Mouse (Mus musculus) heart, postnatal 0 days (tissue): Measurements from ENCODE around the gene Slc11a2. TPM values are rescaled to one million over a fixed set of nuclear protein-coding genes. Genes with fewer than 3 reads are reported as not detected.

Experiments used
- ATAC-seq: fragments of 200-750 bp; cut with Nextera tagmentation; 2 replicates; pipeline ENCODE4 v1.8.0; 2017; ENCODE audit warnings: low read depth, moderate number of reproducible peaks, moderate library complexity; ENCODE audit not compliant: insufficient read depth
- DNase-seq: peaks from one replicate; pipeline ENCODE4 v3.0.0-alpha.2; 2016; ENCODE audit warnings: low spot score
- H3K27ac ChIP-seq: fragments of 300-500 bp; sonication (generic); 2 replicates; pipeline ENCODE4 v1.5.1; 2014; ENCODE audit warnings: low read depth, mild to moderate bottlenecking
- H3K27me3 ChIP-seq: fragments of 300-500 bp; sonication (generic); 2 replicates; pipeline ENCODE4 v1.6.1; 2014; ENCODE audit warnings: low read length, mixed read lengths; ENCODE audit not compliant: control insufficient read depth, insufficient read depth
- H3K36me3 ChIP-seq: fragments of 300-500 bp; sonication (generic); replicated peaks from 2 replicates; pipeline ENCODE4 v1.6.1; 2014; ENCODE audit warnings: low read length, mixed read lengths; ENCODE audit not compliant: control insufficient read depth, insufficient read depth
- H3K4me1 ChIP-seq: fragments of 300-500 bp; sonication (generic); 2 replicates; pipeline ENCODE4 v1.6.1; 2014; ENCODE audit warnings: antibody characterized with exemption; ENCODE audit not compliant: control insufficient read depth, insufficient read depth
- H3K4me2 ChIP-seq: fragments of 300-500 bp; sonication (generic); 2 replicates; pipeline ENCODE4 v1.6.1; 2014; ENCODE audit warnings: low read depth, mild to moderate bottlenecking, low read length, moderate library complexity
- H3K4me3 ChIP-seq: fragments of 300-500 bp; sonication (generic); 2 replicates; pipeline ENCODE4 v1.5.1; 2014; ENCODE audit warnings: low read depth, low read length
- H3K9ac ChIP-seq: fragments of 300-500 bp; sonication (generic); replicated peaks from 2 replicates; pipeline ENCODE4 v1.6.1; 2014; ENCODE audit warnings: low read depth, low read length, mixed read lengths
- H3K9me3 ChIP-seq: fragments of 300-500 bp; sonication (generic); replicated peaks from 2 replicates; pipeline ENCODE4 v1.6.1; 2016; ENCODE audit warnings: low read length; ENCODE audit not compliant: control insufficient read depth
- CTCF ChIP-seq: IDR thresholded peaks from 2 replicates; pipeline ENCODE4 v1.5.1; 2016; ENCODE audit warnings: antibody characterized with exemption, control low read depth, low read depth
- EP300 ChIP-seq: IDR thresholded peaks from 2 replicates; pipeline ENCODE4 v1.6.1; 2016; ENCODE audit warnings: antibody characterized with exemption, low read depth
- WGBS: fragments of 180-500 bp; shearing (Covaris S2); extraction: QIAGEN DNeasy Blood & Tissue Kit; methylation state at CpG from one replicate; pipeline ENCODE4 v1.1.7; 2014; 5-methylcytosine and 5-hydroxymethylcytosine counted together
- polyA plus RNA-seq: library from polyadenylated mRNA; unstranded; fragments of >200 nt; fragmentation: Nextera tagmentation; extraction: Ambion mirVana; gene quantifications from 2 replicates; pipeline ENCODE4 v1.2.1, GENCODE M21; 2015
- total RNA-seq: library from RNA; depleted of rRNA; stranded (reverse); fragments of >200 nt; gene quantifications from 2 replicates; pipeline ENCODE4 v1.2.3, GENCODE M21; 2014; ENCODE audit warnings: low replicate concordance; rRNA removed

Gene Slc11a2
- 18.0 and 66.7 TPM in 2 replicates for total RNA-seq
- polyA plus RNA-seq: 12.0 and 13.9 TPM in 2 replicates

GRCm38 (mm10) chr15:100424396-100425122 lies at the start of gene Slc11a2:
Gene Slc11a2 (minus strand): TSS chr15:100425072.
- peak within 1 kb of the TSS; percentile 11; the same call in 1 of the 2 replicates for H3K9ac ChIP-seq
- 33% methylated on average over 17 of the region's 17 CpGs for whole genome bisulfite sequencing
- peaks cover 20% of the 10 kb centered on the region for H3K4me1 ChIP-seq
- H3K27ac ChIP-seq: no peak within 1 kb of the TSS
- ATAC-seq (no peak), DNase-seq (no peak)
- H3K27me3 ChIP-seq: peaks cover 12% of the 10 kb centered on the region; the same call in 1 of the 2 replicates
- H3K4me2 ChIP-seq: peak within 1 kb of the TSS; percentile 89
- peak within 1 kb of the TSS; percentile 83 for H3K4me3 ChIP-seq
- TF ChIP-seq EP300 (no peak), CTCF (no peak)
- H3K9me3 ChIP-seq: no peaks in the 10 kb centered on the region
- no peaks in the 10 kb centered on the region for H3K36me3 ChIP-seq

- no peak for DNase-seq
Observed at GRCm38 (mm10) chr15:100473926-100474503, 49.1 kb upstream of the Slc11a2 start.

GRCm38 (mm10) chr15:100470037-100470436 lies 45.2 kb upstream of the Slc11a2 start:
- peak overlapping the region; percentile 84; the same call in 1 of the 2 replicates for H3K4me3 ChIP-seq
- ATAC-seq: no peak
- H3K4me1 ChIP-seq: peaks cover 14% of the 10 kb centered on the region
- no peaks in the 10 kb centered on the region for H3K9me3 ChIP-seq
- TF ChIP-seq EP300: no peak
- TF ChIP-seq CTCF: no peak
- peaks cover 38% of the 10 kb centered on the region for H3K36me3 ChIP-seq
- H3K27ac ChIP-seq: no peak overlapping the region
- H3K4me2 ChIP-seq: peak overlapping the region; percentile 91
- 42% methylated on average over 10 of the region's 10 CpGs for WGBS
- no peaks in the 10 kb centered on the region for H3K27me3 ChIP-seq
- H3K9ac ChIP-seq: no peak overlapping the region
- no peak for DNase-seq

More at GRCm38 (mm10) chr15:100473926-100474503, 49.1 kb upstream of the Slc11a2 start:
- Histone ChIP-seq H3K4me1 (peaks cover 10% of the 10 kb centered on the region), H3K4me2 (no peak overlapping the region), H3K36me3 (peaks cover 78% of the 10 kb centered on the region), H3K27me3 (no peaks in the 10 kb centered on the region), H3K27ac (no peak overlapping the region), H3K4me3 (no peak overlapping the region), H3K9me3 (no peaks in the 10 kb centered on the region), H3K9ac (no peak overlapping the region)
- no peak for ATAC-seq
- WGBS: 77% methylated on average over 7 of the region's 7 CpGs
- TF ChIP-seq EP300 (no peak), CTCF (no peak)

- Histone ChIP-seq H3K4me2 (peak overlapping the region; percentile 91), H3K36me3 (peaks cover 33% of the 10 kb centered on the region), H3K9ac (peak overlapping the region; percentile 71), H3K9me3 (no peaks in the 10 kb centered on the region), H3K27ac (peak overlapping the region; percentile 81), H3K4me1 (peaks cover 14% of the 10 kb centered on the region), H3K27me3 (no peaks in the 10 kb centered on the region), H3K4me3 (peak overlapping the region; percentile 84)
- ATAC-seq (peak; percentile 3; the same call in 1 of the 2 replicates), DNase-seq (no peak)
- WGBS: under 1% methylated on average over 14 of the region's 19 CpGs
- no peak for TF ChIP-seq CTCF
- no peak for TF ChIP-seq EP300
Observed at GRCm38 (mm10) chr15:100469189-100469545, 44.3 kb upstream of the Slc11a2 start.

- no peaks in the 10 kb centered on the region for H3K9me3 ChIP-seq
- peaks cover 27% of the 10 kb centered on the region for H3K36me3 ChIP-seq
- H3K9ac ChIP-seq: peak within 1 kb of the TSS; percentile 71
- peak; percentile 89 for DNase-seq
- H3K4me2 ChIP-seq: peak within 1 kb of the TSS; percentile 91
- peak within 1 kb of the TSS; percentile 84 for H3K4me3 ChIP-seq
- peaks cover 14% of the 10 kb centered on the region for H3K4me1 ChIP-seq
- H3K27ac ChIP-seq: peak within 1 kb of the TSS; percentile 81
- TF ChIP-seq EP300: peak; percentile 64; the same call in 1 of the 2 replicates
- TF ChIP-seq CTCF: peak; percentile 55
- H3K27me3 ChIP-seq: no peaks in the 10 kb centered on the region
- WGBS: 1% methylated on average over 79 of the region's 84 CpGs
- ATAC-seq: peak; percentile 97
Observed at GRCm38 (mm10) chr15:100468295-100469188, 43.7 kb upstream of the Slc11a2 start, which contains the start of gene Letmd1. Gene Letmd1 (plus strand): TSS chr15:100469023.
